In genomic region chr4:147940111-147940510, GRCm38 (mm10) we compare ENCODE assay signal across 9 mouse cellular contexts. TPM values are rescaled to one million over a fixed set of nuclear protein-coding genes. Genes with fewer than 3 reads are reported as not detected.
DNase-seq lines count a peak whose midpoint lies in the region; ATAC-seq lines count a peak whose summit lies in the region.
"Had no signal": no experiment of that assay in that cellular context is flagged by ENCODE, and none has a peak within 500 bp of the region (broad histone marks: within the 10 kb centered on the region; RNA-seq: fewer than 3 reads in every experiment).

No protein-coding gene starts in this region.

- ATAC-seq in heart, embryonic 13.5 days (ENCODE audit: extremely low read depth, insufficient number of reproducible peaks, low FRiP score, low TSS enrichment): no peak
- ATAC-seq in forebrain, embryonic 13.5 days: peak; percentile 17; the same call in 1 of the 2 replicates
- ATAC-seq in liver, embryonic 12.5 days: no peak

- intact Hi-C loops in heart, postnatal 10 days (cut with DNase I): no loop called here

- H3K4me3 ChIP-seq in heart, embryonic 13.5 days: peak overlapping the region; percentile 82; the same call in 1 of the 2 replicates
- peak overlapping the region; percentile 93; the same call in 1 of the 2 replicates for H3K4me3 ChIP-seq in forebrain, embryonic 13.5 days
- H3K4me3 ChIP-seq in liver, embryonic 12.5 days: peak overlapping the region; percentile 98; the same call in 1 of the 2 replicates

- H3K27ac ChIP-seq in heart, embryonic 13.5 days (replicated peaks): peak overlapping the region; percentile 84
- H3K27ac ChIP-seq in forebrain, embryonic 13.5 days: peak overlapping the region; percentile 63
- H3K27ac ChIP-seq in liver, embryonic 12.5 days: no peak overlapping the region; the same call in 1 of the 2 replicates

- H3K9me3 ChIP-seq in heart, embryonic 13.5 days: no peaks in the 10 kb centered on the region
- H3K9me3 ChIP-seq in forebrain, embryonic 13.5 days (replicated peaks): no peaks in the 10 kb centered on the region
- H3K9me3 ChIP-seq in liver, embryonic 12.5 days (replicated peaks): no peaks in the 10 kb centered on the region

- peaks cover 26% of the 10 kb centered on the region for H3K36me3 ChIP-seq in heart, embryonic 13.5 days
- peaks cover 23% of the 10 kb centered on the region for H3K36me3 ChIP-seq in forebrain, embryonic 13.5 days (ENCODE audit: poor library complexity, severe bottlenecking)
- peaks cover 29% of the 10 kb centered on the region for H3K36me3 ChIP-seq in liver, embryonic 12.5 days

- no peak for DNase-seq in heart, postnatal 10 days
- DNase-seq in MN1 (ENCODE audit: low spot score): peak; percentile 56
- no peak for DNase-seq in right cerebral cortex, postnatal 4 days
- DNase-seq in yolk sac, embryonic 10.5 days (ENCODE audit: low spot score): no peak
- no peak for DNase-seq in gastrocnemius, adult 8-10 months (ENCODE audit: low spot score in 2 of 2)

- 52% methylated on average over 9 of the region's 9 CpGs for WGBS in heart, embryonic 13.5 days
- WGBS in forebrain, embryonic 13.5 days: 38% methylated on average over 9 of the region's 9 CpGs
- WGBS in liver, embryonic 12.5 days (ENCODE audit: insufficient replicate concordance): 54% methylated on average over 9 of the region's 9 CpGs

- H3K4me1 ChIP-seq in heart, embryonic 13.5 days: peaks cover 60% of the 10 kb centered on the region
- peaks cover 36% of the 10 kb centered on the region for H3K4me1 ChIP-seq in forebrain, embryonic 13.5 days
- peaks cover 65% of the 10 kb centered on the region for H3K4me1 ChIP-seq in liver, embryonic 12.5 days

- 0 out of 2 replicates have a peak overlapping the region, but pooled peaks have one; percentile 28 for H3K9ac ChIP-seq in heart, embryonic 13.5 days
- no peak overlapping the region for H3K9ac ChIP-seq in forebrain, embryonic 13.5 days
- H3K9ac ChIP-seq in liver, embryonic 12.5 days: no peak overlapping the region

- H3K27me3 ChIP-seq in heart, embryonic 13.5 days (replicated peaks): no peaks in the 10 kb centered on the region
- H3K27me3 ChIP-seq in forebrain, embryonic 13.5 days: peaks cover 9% of the 10 kb centered on the region; the same call in 1 of the 2 replicates
- H3K27me3 ChIP-seq in liver, embryonic 12.5 days (replicated peaks): 0 out of 2 replicates have a peak, but pooled peaks cover 5% of the 10 kb centered on the region

- H3K4me2 ChIP-seq in heart, embryonic 13.5 days: peak overlapping the region; percentile 99
- H3K4me2 ChIP-seq in forebrain, embryonic 13.5 days: peak overlapping the region; percentile 100
- H3K4me2 ChIP-seq in liver, embryonic 12.5 days: peak overlapping the region; percentile 100

RNA-seq across cellular contexts. Expression of gene 2510039O18Rik, which starts 0.6 kb away (rescaled TPM):
- 12.4 and 13.0 TPM in 2 replicates for polyA plus RNA-seq in heart, embryonic 13.5 days (2015; fragmentation: Nextera tagmentation; extraction: Ambion mirVana)
- 10 to 100 TPM; 47.0 to 49.5 TPM for total RNA-seq in heart, postnatal 10 days (2021)
- 9.0 and 10.2 TPM in 2 replicates for polyA plus RNA-seq in forebrain, embryonic 13.5 days (2015; fragmentation: Nextera tagmentation; extraction: Ambion mirVana)
- 19.1 and 21.0 TPM in 2 replicates for polyA plus RNA-seq in liver, embryonic 12.5 days (2016; fragmentation: Nextera tagmentation; extraction: Ambion mirVana)
- total RNA-seq in gastrocnemius, adult 8-10 months (2022): 10 to 100 TPM; 19.8 to 21.4 (median 20.5) TPM

RNA-seq across cellular contexts. Expression of gene Plod1, which starts 3.5 kb away (rescaled TPM):
- 43.7 and 49.2 TPM in 2 replicates for polyA plus RNA-seq in heart, embryonic 13.5 days (2015; fragmentation: Nextera tagmentation; extraction: Ambion mirVana)
- 100 to 1,000 TPM in 1 of 2 experiments, 10 to 100 TPM in 1; 97.7 to 104 TPM for total RNA-seq in heart, postnatal 10 days (2021)
- polyA plus RNA-seq in forebrain, embryonic 13.5 days (2015; fragmentation: Nextera tagmentation; extraction: Ambion mirVana): 14.0 and 15.0 TPM in 2 replicates
- 26.4 TPM in 2 replicates for polyA plus RNA-seq in liver, embryonic 12.5 days (2016; fragmentation: Nextera tagmentation; extraction: Ambion mirVana)
- 10 to 100 TPM; 14.7 to 17.0 (median 15.5) TPM for total RNA-seq in gastrocnemius, adult 8-10 months (2022)

RNA-seq across cellular contexts. Expression of gene Mfn2, which starts 35.6 kb away (rescaled TPM):
- polyA plus RNA-seq in heart, embryonic 13.5 days (2015; fragmentation: Nextera tagmentation; extraction: Ambion mirVana): 102 and 105 TPM in 2 replicates
- 100 to 1,000 TPM; 583 to 610 TPM for total RNA-seq in heart, postnatal 10 days (2021)
- polyA plus RNA-seq in forebrain, embryonic 13.5 days (2015; fragmentation: Nextera tagmentation; extraction: Ambion mirVana): 52.4 and 61.8 TPM in 2 replicates
- 25.4 and 27.1 TPM in 2 replicates for polyA plus RNA-seq in liver, embryonic 12.5 days (2016; fragmentation: Nextera tagmentation; extraction: Ambion mirVana)
- 100 to 1,000 TPM; 389 to 516 (median 444) TPM for total RNA-seq in gastrocnemius, adult 8-10 months (2022)

RNA-seq across cellular contexts. Expression of gene Nppb, which starts 45.5 kb away (rescaled TPM):
- 187 and 230 TPM in 2 replicates for polyA plus RNA-seq in heart, embryonic 13.5 days (2015; fragmentation: Nextera tagmentation; extraction: Ambion mirVana)
- total RNA-seq in heart, postnatal 10 days (2021): 100 to 1,000 TPM; 204 to 360 TPM
- not detected in 2 replicates for polyA plus RNA-seq in forebrain, embryonic 13.5 days (2015; fragmentation: Nextera tagmentation; extraction: Ambion mirVana)
- polyA plus RNA-seq in liver, embryonic 12.5 days (2016; fragmentation: Nextera tagmentation; extraction: Ambion mirVana): not detected in 2 replicates
- total RNA-seq in gastrocnemius, adult 8-10 months (2022): not detected
- polyA plus RNA-seq: large intestine, adult 2 months had no signal
